Mouse (Mus musculus) heart, postnatal 4 days (tissue): ENCODE measurements at regions not wholly inside any gene's neighbourhood (a gene's known extent, or its start where the extent isn't known, plus 50 kb on each side); places are given as distances from the start of the nearest gene placed in this dataset.

Experiments
- DNase-seq: peaks from one replicate; pipeline ENCODE4 v3.0.0; 2021

DNA sequence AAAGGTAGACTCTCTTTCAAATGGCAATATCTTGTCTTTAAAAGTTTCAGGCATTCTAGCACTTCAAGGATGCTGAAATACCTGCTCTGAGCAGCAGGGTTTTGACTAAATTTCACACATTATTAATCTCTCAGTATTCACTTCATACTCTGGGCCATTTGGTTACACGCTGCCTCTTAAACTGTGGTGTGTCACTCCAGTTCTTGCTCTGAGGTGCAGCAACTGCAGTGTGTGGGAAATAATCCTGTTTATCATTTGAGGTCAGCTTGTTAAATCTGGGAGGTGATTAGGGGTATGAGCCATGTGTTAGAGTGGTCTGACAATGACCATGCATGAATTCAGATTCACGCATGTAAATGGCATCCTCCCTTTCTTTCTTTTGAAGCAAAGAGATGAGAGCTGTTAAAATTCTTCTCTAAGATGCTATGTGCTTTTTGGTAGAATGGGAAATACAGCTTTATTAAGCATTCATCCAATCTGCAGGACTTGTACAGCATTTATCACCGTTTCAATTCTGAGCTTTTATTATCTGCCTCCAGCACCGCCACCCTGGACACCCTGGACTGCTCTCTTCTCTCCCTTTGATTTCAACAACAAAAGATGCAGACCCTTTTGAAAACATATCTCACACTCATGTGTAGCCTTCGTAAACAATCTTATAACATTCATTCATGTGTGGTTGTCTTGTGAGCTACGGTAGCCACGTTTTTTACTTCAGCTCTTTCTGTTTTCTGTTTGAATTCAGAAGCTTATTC lies 362.4 kb upstream of the Gm38303 start:
- DNase-seq = no peak

DNA sequence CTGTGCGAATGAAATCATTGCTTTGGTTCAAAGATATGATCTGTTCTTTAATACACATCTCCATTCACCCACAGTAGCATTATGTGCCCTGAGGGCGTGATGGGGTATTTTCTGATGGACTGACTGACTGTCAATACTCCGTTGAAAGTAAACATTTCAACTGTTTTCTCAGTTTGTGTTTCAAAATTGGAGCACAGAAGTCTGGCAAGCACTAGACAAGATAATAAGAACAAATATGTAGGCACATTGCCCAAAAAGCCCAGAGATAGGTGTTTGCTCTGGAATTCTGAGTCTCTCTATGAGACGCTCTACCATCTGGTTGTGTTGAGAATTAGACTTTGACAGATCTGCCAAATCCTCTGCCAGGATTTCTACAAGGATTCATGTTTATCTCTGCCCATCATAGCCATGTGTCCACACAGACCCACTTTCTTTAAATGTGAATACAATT lies 350.0 kb upstream of the Gm38303 start:
- no peak for DNase-seq

- peak; percentile 32 for DNase-seq
Measured at GRCm38 (mm10) chr3:10684885-10685500, 349.5 kb upstream of the Gm38303 start.

- DNase-seq = no peak
Measured at GRCm38 (mm10) chr3:10681938-10682337, 346.5 kb upstream of the Gm38303 start.

DNA sequence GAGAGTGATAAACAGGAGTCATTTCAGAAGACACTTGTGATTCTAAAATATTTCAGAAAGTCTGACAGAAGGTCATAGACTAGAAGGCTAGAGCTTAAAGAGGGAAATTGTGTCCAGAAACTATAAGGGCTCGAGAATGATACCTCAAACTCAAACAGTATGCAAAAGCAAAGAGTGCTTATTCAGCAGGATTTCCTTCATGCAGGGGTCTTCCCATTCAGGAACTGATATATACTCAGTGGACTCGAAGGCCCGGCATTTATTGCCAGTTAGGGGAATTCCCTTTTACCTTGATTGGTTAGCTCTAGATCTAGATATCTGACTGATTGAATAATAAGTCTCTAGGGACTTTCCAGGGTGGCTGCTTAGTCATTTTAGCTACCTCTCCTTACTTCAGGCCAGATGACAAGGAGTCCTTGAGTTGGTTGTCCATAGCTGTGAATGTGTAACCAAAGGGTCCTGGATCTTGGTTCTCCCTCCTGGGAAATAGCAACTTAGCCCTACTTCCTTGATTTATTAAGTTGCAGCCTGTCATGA lies 312.6 kb upstream of the Gm38303 start:
- no peak for DNase-seq
